8 mouse cellular contexts compared by ENCODE assay signal in the genomic region with DNA sequence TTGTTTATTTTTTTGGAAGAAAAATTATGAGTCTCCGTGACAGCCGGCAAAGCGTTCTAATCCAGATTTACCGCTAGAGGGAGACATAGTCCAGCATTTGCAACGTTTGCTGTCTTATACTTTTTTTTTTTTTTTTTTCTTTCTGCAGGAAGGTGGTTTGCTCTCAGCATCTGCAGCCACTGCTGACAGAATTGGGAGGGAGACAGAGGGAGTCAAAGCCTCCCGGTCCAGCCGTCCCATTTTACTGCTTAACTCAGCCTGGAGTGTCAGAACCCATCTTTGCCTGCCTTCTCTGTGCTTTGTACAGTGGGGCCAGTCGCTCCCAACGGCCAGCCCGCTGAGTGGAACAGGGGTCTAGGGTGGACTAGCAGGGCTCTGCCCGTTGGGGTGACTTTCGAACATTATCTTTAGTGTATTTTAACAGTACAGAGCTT. TPM values are rescaled to one million over a fixed set of nuclear protein-coding genes. Genes with fewer than 3 reads are reported as not detected.
A peak's percentile ranks its signal among the peaks of the same experiment; 100 is the strongest.
DNase-seq lines count a peak whose midpoint lies in the region; ATAC-seq and TF ChIP-seq lines count a peak whose summit lies in the region.

A gene (plus strand): TSS at position 121 of the 434 bp plus-strand sequence.

- DNase-seq in urinary bladder, adult 18-20 months (ENCODE audit: low spot score in 2 of 2) = peak; percentile 6 to 25
- no peak for DNase-seq in urinary bladder, postnatal 10 days (ENCODE audit: low spot score)
- DNase-seq in embryo, embryonic 10 days (ENCODE audit: low spot score) = peak; percentile 89
- peak; percentile 26 for DNase-seq in kidney, adult 18-20 months
- DNase-seq in limb, embryonic 14.5 days (ENCODE audit: low spot score) = peak; percentile 93
- DNase-seq in telencephalon, adult 2 months (ENCODE audit: low read depth, low spot score) = peak; percentile 82

- no peak within 1 kb of the TSS for H3K27ac ChIP-seq in limb, embryonic 14.5 days (replicated peaks; ENCODE audit: low read depth, low read length)
- peak within 1 kb of the TSS; percentile 86 for H3K27ac ChIP-seq in midbrain, embryonic 16.5 days (ENCODE audit: low read length)

- peak within 1 kb of the TSS; percentile 86 for H3K4me2 ChIP-seq in limb, embryonic 14.5 days (replicated peaks; ENCODE audit: low read depth, low read length, severe bottlenecking)
- H3K4me2 ChIP-seq in midbrain, embryonic 16.5 days (ENCODE audit: low read length) = peak within 1 kb of the TSS; percentile 80

- no peaks in the 10 kb centered on the region for H3K9me3 ChIP-seq in limb, embryonic 14.5 days (ENCODE audit: control insufficient read depth, low read length)
- H3K9me3 ChIP-seq in midbrain, embryonic 16.5 days (replicated peaks; ENCODE audit: control insufficient read depth, low read length, poor library complexity, severe bottlenecking) = no peaks in the 10 kb centered on the region

- H3K9ac ChIP-seq in limb, embryonic 14.5 days (ENCODE audit: low read depth, low read length, severe bottlenecking) = peak within 1 kb of the TSS; percentile 54
- H3K9ac ChIP-seq in midbrain, embryonic 16.5 days (ENCODE audit: low read depth, low read length) = peak within 1 kb of the TSS; percentile 79

- no peaks in the 10 kb centered on the region for H3K36me3 ChIP-seq in limb, embryonic 14.5 days (ENCODE audit: control insufficient read depth, insufficient read depth, low read length)
- no peaks in the 10 kb centered on the region for H3K36me3 ChIP-seq in midbrain, embryonic 16.5 days (ENCODE audit: control insufficient read depth, insufficient read depth, low read length)

- peaks cover 9% of the 10 kb centered on the region for H3K4me1 ChIP-seq in limb, embryonic 14.5 days (ENCODE audit: control insufficient read depth, insufficient read depth, low read length)
- peaks cover 9% of the 10 kb centered on the region; the same call in 1 of the 2 replicates for H3K4me1 ChIP-seq in midbrain, embryonic 16.5 days (ENCODE audit: control insufficient read depth, insufficient read depth, low read length)

- H3K4me3 ChIP-seq in limb, embryonic 14.5 days (replicated peaks; ENCODE audit: low read length) = peak within 1 kb of the TSS; percentile 57
- H3K4me3 ChIP-seq in midbrain, embryonic 16.5 days (ENCODE audit: low read depth, low read length) = peak within 1 kb of the TSS; percentile 63

- no peak for TF ChIP-seq POLR2A in limb, embryonic 14.5 days (IDR thresholded peaks at IDR 0.05; ENCODE audit: borderline replicate concordance, extremely low read depth, insufficient read depth, insufficient read length)

- WGBS in limb, embryonic 14.5 days = 0% methylated on average over 12 of the region's 12 CpGs
- under 1% methylated on average over 12 of the region's 12 CpGs for WGBS in midbrain, embryonic 16.5 days

- H3K27me3 ChIP-seq in limb, embryonic 14.5 days (ENCODE audit: control insufficient read depth, insufficient read depth, low read length) = no peaks in the 10 kb centered on the region; the same call in 1 of the 2 replicates
- H3K27me3 ChIP-seq in midbrain, embryonic 16.5 days (ENCODE audit: control insufficient read depth, insufficient read depth, low read depth, low read length) = no peaks in the 10 kb centered on the region

- peak; percentile 80 for ATAC-seq in granulocyte monocyte progenitor cell, adult 5-6 weeks (replicated peaks; ENCODE audit: poor library complexity, severe bottlenecking)
- peak; percentile 38; the same call in 1 of the 2 replicates for ATAC-seq in limb, embryonic 14.5 days (ENCODE audit: low FRiP score, low read depth)
- ATAC-seq in midbrain, embryonic 16.5 days = peak; percentile 49; the same call in 1 of the 2 replicates

RNA-seq across cellular contexts. Expression of the gene that starts here (rescaled TPM):
- total RNA-seq in granulocyte monocyte progenitor cell, adult 5-6 weeks (2014; fragmentation: Nextera tagmentation) = not detected in 2 replicates
- not detected in 2 replicates for total RNA-seq in granulocyte monocyte progenitor cell, adult 5-6 weeks (2017)
- polyA plus RNA-seq in limb, embryonic 14.5 days (2012; rRNA removed) = 3.0 and 4.2 TPM in 2 replicates
- 3.2 and 4.1 TPM in 2 replicates for polyA plus RNA-seq in limb, embryonic 14.5 days (2014; fragmentation: Nextera tagmentation; extraction: Ambion mirVana)
- 58.1 and 67.4 TPM in 2 replicates for polyA plus RNA-seq in midbrain, embryonic 16.5 days (2015; fragmentation: Nextera tagmentation; extraction: Ambion mirVana)

Comparison
In these comparisons a context has a peak if more than half of its experiments do, and no peak if none do; other contexts are left out.
1. RNA of the gene that starts here (polyA plus RNA-seq): 58.1 to 67.4 TPM in midbrain, embryonic 16.5 days; 3.0 to 4.2 TPM in limb, embryonic 14.5 days; every median in the first group is over 10 times any median in the second.
2. Peak in ATAC-seq in granulocyte monocyte progenitor cell, adult 5-6 weeks; RNA of the gene not detected or under 1 TPM.
3. Peak in every context shown above with its lines, with median percentiles within 50 percentile points of each other: ATAC-seq.